Mouse (Mus musculus) left cerebral cortex, postnatal 25 days (tissue): ENCODE data around the gene Nnmt. TPM values are rescaled to one million over a fixed set of nuclear protein-coding genes. Genes with fewer than 3 reads are reported as not detected.

ENCODE experiments used
- DNase-seq, 2 experiments: peaks; one replicate each; pipeline ENCODE4 v3.0.0; 2022; ENCODE audit warnings: low spot score in 2 of 2, mixed read lengths in 1 of 2
- intact Hi-C: fragments of 180-260 bp; cut with DNase I; formaldehyde crosslinking; loops from one replicate; pipeline ENCODE4 v1.15.1; 2025
- total RNA-seq, 2 experiments: library from RNA; stranded (reverse); gene quantifications; 2 replicates each; pipeline ENCODE4 v1.2.3; 2021

The Nnmt gene
- total RNA-seq, 2 experiments from 2014 or later: 1.1 to 1.2 TPM

GRCm38 (mm10) chr9:48593915-48594314, 11.0 kb downstream of the Nnmt start:
- DNase-seq: no peak
- intact Hi-C loops: no loop called here

GRCm38 (mm10) chr9:48590606-48591005, 14.3 kb downstream of the Nnmt start:
- intact Hi-C loops: no loop called here
- DNase-seq: no peak

- intact Hi-C loops: loop anchor here (1.0 to 10.0 kb wide), 2 partner anchors 142 to 320 kb away; no protein-coding TSS in a partner anchor
- DNase-seq: peak; percentile 61 to 69
Measured at GRCm38 (mm10) chr9:48586332-48586731, 18.6 kb downstream of the Nnmt start.

GRCm38 (mm10) chr9:48580808-48581207, 24.1 kb downstream of the Nnmt start:
- intact Hi-C loops: loop anchor here (10.0 kb wide), 1 partner anchor 136 kb away; no protein-coding TSS in a partner anchor
- no peak for DNase-seq

- DNase-seq: no peak
- intact Hi-C loops: no loop called here
Measured at GRCm38 (mm10) chr9:48562388-48562787, 42.6 kb downstream of the Nnmt start.

- intact Hi-C loops: loop anchor here (2.0 kb wide), 3 partner anchors 65 to 293 kb away; partner anchors contain the start of genes Gm5617 and Rbm7
- peak; percentile 54 to 69 for DNase-seq
Measured at GRCm38 (mm10) chr9:48559482-48560139, 45.3 kb downstream of the Nnmt start.

GRCm38 (mm10) chr9:48558637-48559036, 46.3 kb downstream of the Nnmt start:
- DNase-seq: peak in 1 of 2 experiments; percentile 11
- intact Hi-C loops: loop anchor here (2.0 kb wide), 3 partner anchors 64 to 292 kb away; partner anchors contain the start of genes Gm5617 and Rbm7

GRCm38 (mm10) chr9:48549056-48549455, 55.9 kb downstream of the Nnmt start:
- no peak for DNase-seq
- intact Hi-C loops: no loop called here

GRCm38 (mm10) chr9:48547233-48547632, 57.7 kb downstream of the Nnmt start:
- intact Hi-C loops: no loop called here
- no peak for DNase-seq

Other genes starting within 250 kb of the Nnmt start
- gene Rexo2, start 124.5 kb downstream of the Nnmt start, total RNA-seq: 100 to 1,000 TPM; 105 TPM
- gene Rbm7, start 109.9 kb downstream of the Nnmt start, total RNA-seq: 10 to 100 TPM; 34.3 to 35.5 TPM
- 10 to 100 TPM; 11.2 to 12.0 TPM for gene Gm5617, start 109.7 kb downstream of the Nnmt start, total RNA-seq
- gene Zbtb16, start 231.1 kb upstream of the Nnmt start, total RNA-seq: 10 to 100 TPM; 71.7 to 73.7 TPM